Mouse (Mus musculus) lung, embryonic 14.5 days (tissue): ENCODE measurements around the gene Six5. TPM values are rescaled to one million over a fixed set of nuclear protein-coding genes. Genes with fewer than 3 reads are reported as not detected.
A peak's percentile ranks its signal among the peaks of the same experiment; 100 is the strongest.

Experiments
- ATAC-seq: fragments of 200-750 bp; cut with Nextera tagmentation; 2 replicates; pipeline ENCODE4 v1.8.0; 2017; ENCODE audit warnings: mild to moderate bottlenecking, moderate TSS enrichment, moderate library complexity; ENCODE audit not compliant: insufficient read depth
- DNase-seq: peaks from one replicate; pipeline ENCODE4 v3.0.0-alpha.2; 2015
- H3K27ac ChIP-seq: fragments of 300-500 bp; sonication (generic); 2 replicates; pipeline ENCODE4 v1.5.1; 2014; ENCODE audit warnings: low read depth, mild to moderate bottlenecking, moderate library complexity
- H3K27me3 ChIP-seq: fragments of 300-500 bp; sonication (generic); 2 replicates; pipeline ENCODE4 v1.6.1; 2014; ENCODE audit warnings: low read length, control low read depth; ENCODE audit not compliant: insufficient read depth
- H3K36me3 ChIP-seq: fragments of 300-500 bp; sonication (generic); 2 replicates; pipeline ENCODE4 v1.6.1; 2014; ENCODE audit warnings: control low read depth; ENCODE audit not compliant: insufficient read depth
- H3K4me1 ChIP-seq: fragments of 300-500 bp; sonication (generic); 2 replicates; pipeline ENCODE4 v1.6.1; 2014; ENCODE audit warnings: antibody characterized with exemption, control low read depth; ENCODE audit not compliant: insufficient read depth
- H3K4me2 ChIP-seq: fragments of 300-500 bp; sonication (generic); 2 replicates; pipeline ENCODE4 v1.6.1; 2014; ENCODE audit warnings: mild to moderate bottlenecking
- H3K4me3 ChIP-seq: fragments of 300-500 bp; sonication (generic); 2 replicates; pipeline ENCODE4 v1.5.1; 2014; ENCODE audit warnings: low read depth, low read length
- H3K9ac ChIP-seq: fragments of 300-500 bp; sonication (generic); 2 replicates; pipeline ENCODE4 v1.6.1; 2014
- H3K9me3 ChIP-seq: fragments of 300-500 bp; sonication (generic); 2 replicates; pipeline ENCODE4 v1.6.1; 2016; ENCODE audit warnings: low read depth, low read length, control low read depth
- CTCF ChIP-seq: IDR thresholded peaks from 2 replicates; pipeline ENCODE4 v1.5.1; 2016; ENCODE audit warnings: antibody characterized with exemption, low read depth
- WGBS: fragments of 180-500 bp; shearing (Covaris S2); extraction: QIAGEN DNeasy Blood & Tissue Kit; methylation state at CpG from one replicate; pipeline ENCODE4 v1.1.7; 2014; 5-methylcytosine and 5-hydroxymethylcytosine counted together
- polyA plus RNA-seq: library from polyadenylated mRNA; unstranded; fragments of >200 nt; fragmentation: Nextera tagmentation; extraction: Ambion mirVana; gene quantifications from 2 replicates; pipeline ENCODE4 v1.2.1, GENCODE M21; 2014

Six5 gene
- polyA plus RNA-seq, 1 experiment from 2014 or later: 12.7 TPM

GRCm38 (mm10) chr7:19109565-19109964, 15.2 kb downstream of the Six5 start:
- TF ChIP-seq CTCF: no peak
- ATAC-seq (no peak), DNase-seq (no peak)
- Histone ChIP-seq H3K27me3 (no peaks in the 10 kb centered on the region), H3K36me3 (no peaks in the 10 kb centered on the region), H3K4me2 (no peak overlapping the region), H3K9me3 (no peaks in the 10 kb centered on the region), H3K9ac (no peak overlapping the region), H3K4me3 (no peak overlapping the region), H3K27ac (no peak overlapping the region), H3K4me1 (no peaks in the 10 kb centered on the region)
- 79% methylated on average over 1 of the region's 1 CpGs for WGBS

DNA sequence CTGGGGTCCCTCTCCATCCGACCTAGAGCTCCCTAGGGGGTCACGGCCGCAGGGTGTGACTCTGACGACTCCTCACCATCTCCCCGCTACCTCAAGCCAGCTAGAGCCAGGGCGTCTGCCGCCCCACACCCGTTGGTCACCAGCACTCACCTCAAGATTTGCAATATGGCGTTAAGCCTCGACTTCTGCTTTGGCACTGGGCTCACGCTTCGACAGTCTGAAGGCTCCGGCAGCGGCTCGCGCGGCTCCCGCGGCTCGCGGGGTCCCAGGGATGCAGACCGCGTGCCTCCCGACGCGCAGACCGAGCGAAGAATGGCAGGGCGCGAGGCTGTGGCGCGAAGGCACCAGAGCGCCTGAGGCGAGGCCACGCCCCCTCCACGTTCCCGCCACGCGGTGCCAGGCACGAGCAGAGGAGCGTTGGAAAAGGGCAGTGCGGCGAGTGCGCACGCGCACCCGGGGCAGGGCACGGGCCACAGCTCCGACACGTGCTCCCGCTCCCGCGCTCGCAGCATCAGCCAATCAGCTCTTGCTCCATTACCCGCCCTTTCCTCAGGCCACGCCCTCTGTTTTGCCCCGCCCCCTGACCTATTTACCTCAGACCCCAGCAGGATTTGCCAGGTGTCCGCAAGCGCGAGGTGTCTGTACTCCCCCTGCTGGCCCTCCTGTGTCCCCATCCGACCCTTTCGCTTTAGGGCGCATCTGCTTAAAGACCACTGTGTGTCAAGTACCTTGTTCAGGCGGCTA, 23.8 kb downstream of the Six5 start, which contains the start of gene Gm4969:
Gene Gm4969 (minus strand): TSS at position 341 of the 744 bp plus-strand sequence.
- 0 out of 2 replicates have a peak, but pooled peaks have one; percentile 2 for ATAC-seq
- peak within 1 kb of the TSS; percentile 55 for H3K4me2 ChIP-seq
- 22% methylated on average over 64 of the region's 64 CpGs for WGBS

DNA sequence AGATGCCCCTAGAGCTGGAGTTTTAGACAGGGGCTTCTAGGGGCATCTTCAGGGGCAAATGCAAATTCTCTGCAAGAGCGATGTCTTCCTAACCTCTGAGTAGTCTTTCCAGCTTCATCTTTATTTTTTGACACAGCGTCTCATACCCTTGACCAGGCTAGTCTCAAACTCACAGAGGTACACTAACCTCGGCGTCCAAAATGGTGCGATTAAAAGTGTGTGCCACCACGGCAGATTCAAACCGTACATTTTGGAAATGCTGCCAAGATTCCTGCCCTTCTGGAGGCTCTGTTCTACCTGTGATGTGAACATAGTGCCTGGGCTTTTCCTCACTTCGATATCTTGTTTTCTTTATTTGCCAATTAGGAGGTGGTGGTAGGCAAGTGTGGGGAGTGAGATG, 24.7 kb downstream of the Six5 start:
- Histone ChIP-seq H3K9ac (no peak overlapping the region), H3K9me3 (peaks cover 8% of the 10 kb centered on the region), H3K4me3 (peak overlapping the region; percentile 67; the same call in 1 of the 2 replicates), H3K4me1 (peaks cover 12% of the 10 kb centered on the region; the same call in 1 of the 2 replicates), H3K27ac (no peak overlapping the region), H3K27me3 (no peaks in the 10 kb centered on the region), H3K36me3 (no peaks in the 10 kb centered on the region), H3K4me2 (peak overlapping the region; percentile 91; the same call in 1 of the 2 replicates)
- WGBS: 91% methylated on average over 8 of the region's 8 CpGs
- DNase-seq: no peak
- ATAC-seq: peak; percentile 13; the same call in 1 of the 2 replicates
- no peak for TF ChIP-seq CTCF

More for the DNA sequence above, 23.8 kb downstream of the Six5 start, which contains the start of gene Gm4969:
- no peak within 1 kb of the TSS for H3K27ac ChIP-seq
- peak within 1 kb of the TSS; percentile 67 for H3K4me3 ChIP-seq
- peaks cover 12% of the 10 kb centered on the region; the same call in 1 of the 2 replicates for H3K4me1 ChIP-seq
- H3K9ac ChIP-seq: no peak within 1 kb of the TSS
- H3K9me3 ChIP-seq: peaks cover 8% of the 10 kb centered on the region
- no peaks in the 10 kb centered on the region for H3K27me3 ChIP-seq
- no peaks in the 10 kb centered on the region for H3K36me3 ChIP-seq
- DNase-seq: peak; percentile 76
- TF ChIP-seq CTCF: peak; percentile 59

DNA sequence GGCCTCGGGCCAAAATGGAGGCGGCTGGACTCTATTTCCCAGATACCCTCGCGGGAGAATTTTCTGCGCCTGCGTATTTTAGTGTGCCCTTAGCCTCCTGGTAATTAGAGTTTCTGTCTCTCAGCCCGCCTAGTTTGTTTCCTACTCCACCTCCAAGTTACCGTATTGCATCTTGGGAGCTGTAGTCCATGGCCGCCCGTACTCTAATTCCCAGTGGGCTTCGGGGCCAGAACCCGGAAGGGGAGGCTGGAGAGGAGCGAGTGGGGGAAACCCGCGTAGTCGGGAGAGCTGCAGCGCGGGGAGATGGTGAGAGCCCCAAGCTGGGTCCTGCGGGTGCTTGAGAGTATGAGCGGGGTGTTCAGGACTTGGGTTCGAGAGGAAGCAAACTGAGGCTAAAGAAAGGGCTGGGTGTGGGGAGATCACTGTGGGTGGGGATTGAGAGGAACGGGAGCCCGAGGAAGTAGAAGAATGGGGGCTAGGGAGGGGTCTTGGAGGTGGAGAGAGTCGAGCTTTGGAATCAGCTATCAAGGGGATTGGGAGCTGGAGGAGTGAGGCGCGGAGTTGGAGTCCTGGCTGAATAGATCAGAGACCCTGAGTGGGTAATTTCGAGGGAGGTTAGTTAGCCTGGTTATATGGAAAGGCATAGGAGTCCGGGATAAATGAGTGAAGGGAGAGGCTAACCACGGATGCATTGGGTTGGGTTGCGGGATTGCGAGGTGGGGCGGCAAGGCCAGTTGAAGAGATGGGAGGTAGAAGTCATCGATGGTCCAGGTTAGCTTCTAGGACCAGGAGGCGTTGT, 25.4 kb downstream of the Six5 start, which contains the start of gene Fbxo46:
Gene Fbxo46 (plus strand): TSS at position 229 of the 799 bp plus-strand sequence.
- peaks cover 8% of the 10 kb centered on the region for H3K9me3 ChIP-seq
- peak within 1 kb of the TSS; percentile 67 for H3K4me3 ChIP-seq
- no peak for TF ChIP-seq CTCF
- 2% methylated on average over 34 of the region's 34 CpGs for WGBS
- H3K27ac ChIP-seq: no peak within 1 kb of the TSS
- ATAC-seq: peak; percentile 97
- H3K9ac ChIP-seq: peak within 1 kb of the TSS; percentile 63
- H3K27me3 ChIP-seq: no peaks in the 10 kb centered on the region
- peak; percentile 99 for DNase-seq
- H3K36me3 ChIP-seq: no peaks in the 10 kb centered on the region
- H3K4me1 ChIP-seq: peaks cover 12% of the 10 kb centered on the region; the same call in 1 of the 2 replicates
- peak within 1 kb of the TSS; percentile 91 for H3K4me2 ChIP-seq

DNA sequence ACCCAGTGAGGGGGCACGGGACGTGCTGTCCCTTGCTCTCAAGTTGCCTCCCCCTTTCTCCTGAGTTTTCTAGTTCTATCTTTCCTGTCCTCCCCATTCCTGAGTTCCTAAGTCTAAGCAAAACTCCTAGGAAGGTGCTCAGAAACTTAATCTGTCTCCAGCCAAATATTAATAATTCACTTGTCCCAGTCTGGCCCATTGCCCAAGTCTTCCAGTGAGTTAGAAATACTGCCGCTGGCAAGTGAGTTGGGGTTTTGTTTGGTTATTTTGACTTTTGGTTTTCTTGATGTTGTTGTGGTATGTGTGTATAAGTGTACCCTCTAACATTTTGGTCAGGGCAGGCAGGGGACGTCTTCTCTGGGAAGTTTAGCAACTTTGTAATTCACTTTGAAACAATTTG, 27.3 kb downstream of the Six5 start:
- DNase-seq (no peak), ATAC-seq (no peak)
- Histone ChIP-seq H3K9me3 (peaks cover 8% of the 10 kb centered on the region), H3K9ac (no peak overlapping the region), H3K4me2 (no peak overlapping the region), H3K27me3 (no peaks in the 10 kb centered on the region), H3K27ac (no peak overlapping the region), H3K36me3 (peaks cover 4% of the 10 kb centered on the region; the same call in 1 of the 2 replicates), H3K4me1 (peaks cover 12% of the 10 kb centered on the region; the same call in 1 of the 2 replicates), H3K4me3 (no peak overlapping the region)
- no peak for TF ChIP-seq CTCF
- WGBS: 86% methylated on average over 4 of the region's 4 CpGs

DNA sequence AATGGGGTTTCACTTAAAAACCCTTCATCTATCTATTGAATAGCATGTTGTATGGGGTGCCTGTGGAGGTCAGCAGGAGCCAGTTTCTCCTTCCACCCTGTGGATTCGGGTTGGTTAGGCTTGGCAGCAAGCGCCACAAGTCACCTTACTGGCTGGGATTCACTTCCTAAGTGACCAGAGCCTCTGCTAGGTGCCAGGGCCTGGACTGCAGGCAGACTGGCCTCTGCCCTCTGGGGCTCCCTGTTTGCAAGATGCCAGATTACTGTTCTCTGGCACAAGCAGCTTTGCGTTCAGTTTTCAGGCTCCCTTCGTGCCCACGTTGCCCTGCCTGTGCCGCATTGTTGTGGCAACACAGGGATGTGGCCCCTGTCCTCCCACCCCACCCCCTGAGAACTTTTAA, 30.3 kb downstream of the Six5 start:
- H3K9me3 ChIP-seq: no peaks in the 10 kb centered on the region; the same call in 1 of the 2 replicates
- DNase-seq: no peak
- WGBS: 89% methylated on average over 6 of the region's 6 CpGs
- TF ChIP-seq CTCF: no peak
- no peak overlapping the region for H3K4me2 ChIP-seq
- no peak overlapping the region for H3K9ac ChIP-seq
- peaks cover 7% of the 10 kb centered on the region; the same call in 1 of the 2 replicates for H3K4me1 ChIP-seq
- no peak overlapping the region for H3K4me3 ChIP-seq
- H3K36me3 ChIP-seq: peaks cover 12% of the 10 kb centered on the region; the same call in 1 of the 2 replicates
- H3K27me3 ChIP-seq: no peaks in the 10 kb centered on the region
- H3K27ac ChIP-seq: no peak overlapping the region
- ATAC-seq: no peak
